Mouse (Mus musculus): ENCODE measurements around the gene Scgb2b11. TPM values are rescaled to one million over a fixed set of nuclear protein-coding genes. Genes with fewer than 3 reads are reported as not detected.

Scgb2b11 gene
- not detected in 2 replicates for polyA plus RNA-seq (2015; fragmentation: Nextera tagmentation; extraction: Ambion mirVana)

DNA sequence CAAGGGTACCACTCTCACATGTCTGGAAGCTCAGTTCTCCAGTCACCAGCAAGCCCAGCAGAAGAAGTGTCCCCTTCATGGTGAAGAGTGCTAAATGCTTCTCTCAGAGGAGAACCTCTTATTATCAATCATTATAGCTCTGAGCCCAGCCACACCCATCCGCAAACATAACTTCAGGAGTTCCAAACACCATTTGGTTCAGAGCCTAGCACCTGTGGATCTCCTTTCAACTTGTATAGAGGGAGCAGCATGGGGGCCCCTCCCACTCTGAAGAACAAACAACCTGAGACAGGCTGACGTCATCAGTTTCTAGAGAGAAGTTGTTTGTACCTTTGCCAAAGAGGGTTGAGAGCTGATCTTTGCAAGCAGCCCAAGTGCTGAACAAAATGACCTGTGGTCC is at the start of gene Scgb2b11:
Scgb2b11 (minus strand) TSS at position 101 of the 400 bp plus-strand sequence.

GRCm38 (mm10) chr7:32222540-32222939 is 11.6 kb upstream of the Scgb2b11 start, which contains the start of gene Scgb1b11:
Gene Scgb1b11, plus strand, starts transcription at chr7:32222840.

Other genes starting within 250 kb of the Scgb2b11 start
- gene Scgb1b10, start 110.3 kb downstream of the Scgb2b11 start, polyA plus RNA-seq (2015; fragmentation: Nextera tagmentation; extraction: Ambion mirVana): not detected in 2 replicates
- gene Scgb1b11, start 11.7 kb upstream of the Scgb2b11 start, polyA plus RNA-seq (2015; fragmentation: Nextera tagmentation; extraction: Ambion mirVana): not detected in 2 replicates
- gene Scgb2b12, start 116.1 kb upstream of the Scgb2b11 start, polyA plus RNA-seq (2015; fragmentation: Nextera tagmentation; extraction: Ambion mirVana): not detected in 2 replicates
- not detected in 2 replicates for gene Scgb1b12, start 123.0 kb upstream of the Scgb2b11 start, polyA plus RNA-seq (2015; fragmentation: Nextera tagmentation; extraction: Ambion mirVana)
- not detected in 2 replicates for gene Scgb1b29, start 230.4 kb upstream of the Scgb2b11 start, polyA plus RNA-seq (2015; fragmentation: Nextera tagmentation; extraction: Ambion mirVana)